Mouse (Mus musculus) kidney, adult 2 months (tissue): ENCODE data around the gene Tecpr1.

ENCODE experiments used
- CTCF ChIP-seq: fragments of 200-500 bp; conservative IDR thresholded peaks from 2 replicates; pipeline ENCODE4 v1.5.1; 2011; ENCODE audit warnings: low read depth, mild to moderate bottlenecking, control low read depth, low read length, moderate library complexity, mixed read lengths; ENCODE audit not compliant: insufficient read depth, insufficient read length
- POLR2A ChIP-seq: fragments of 200-500 bp; IDR thresholded peaks from one replicate; pipeline ENCODE4 v1.6.1; 2011; ENCODE audit warnings: low read depth, low read length, control low read depth

DNA sequence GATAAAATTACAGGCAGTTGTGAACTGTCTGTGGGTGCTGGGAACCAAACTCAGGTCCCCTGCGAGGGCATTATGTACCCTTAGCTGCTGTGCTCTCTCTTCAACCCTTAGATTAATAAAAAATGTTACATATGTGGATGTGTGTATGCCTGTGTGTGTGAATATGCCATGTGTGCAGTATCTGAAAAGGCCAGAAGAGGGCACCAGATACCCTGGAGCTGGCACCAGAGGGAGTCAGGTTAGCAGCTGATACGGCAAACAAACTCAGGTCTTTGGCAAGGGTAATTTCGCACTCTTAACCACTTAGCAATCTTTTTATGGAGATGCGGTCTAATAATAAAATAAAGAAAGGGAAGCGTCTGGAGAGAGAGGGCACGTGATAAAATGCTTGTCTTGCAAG is 21.0 kb downstream of the Tecpr1 start:
- peak; percentile 23; the same call in 1 of the 2 replicates for TF ChIP-seq CTCF
- no peak for TF ChIP-seq POLR2A
